Mouse (Mus musculus): ENCODE measurements at regions not wholly inside any gene's neighbourhood (a gene's known extent, or its start where the extent isn't known, plus 50 kb on each side); places are given as distances from the start of the nearest gene placed in this dataset.

DNA sequence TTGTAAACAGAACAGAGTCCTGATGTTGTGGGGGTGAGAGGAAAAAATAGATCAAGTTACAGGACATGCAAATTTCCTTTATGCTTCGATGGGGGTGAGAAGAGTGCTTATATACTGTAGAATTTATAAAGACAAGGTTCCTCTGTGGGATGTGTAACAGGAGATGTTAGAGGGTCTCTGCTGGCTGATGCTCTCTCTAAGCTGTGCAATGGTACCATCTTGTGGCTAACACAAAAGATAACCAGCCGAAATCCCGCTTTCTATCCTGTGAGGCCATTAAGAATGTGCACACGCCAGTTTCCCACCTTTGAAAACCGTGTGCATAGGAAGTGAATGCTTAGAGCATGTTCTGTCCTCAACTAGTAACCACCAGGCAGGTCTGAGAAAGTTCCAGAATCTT lies 66.6 kb upstream of the Slc1a1 start:
- H3K4me1 ChIP-seq (ENCODE audit: control insufficient read depth, insufficient read depth, low read length), result no peaks in the 10 kb centered on the region; the same call in 1 of the 2 replicates
- H3K27ac ChIP-seq (ENCODE audit: control insufficient read depth, insufficient read depth, low read depth, low read length, poor library complexity), result no peak overlapping the region
- no peak for TF ChIP-seq CTCF (IDR thresholded peaks at IDR 0.05; ENCODE audit: control insufficient read depth, insufficient read depth, low read length)
- no peak for TF ChIP-seq POLR2A (IDR thresholded peaks at IDR 0.05; ENCODE audit: borderline replicate concordance, control insufficient read depth, low read depth, low read length)
- H3K4me3 ChIP-seq (replicated peaks; ENCODE audit: control insufficient read depth, low read depth, low read length), result no peak overlapping the region
- 63% methylated on average over 5 of the region's 5 CpGs for WGBS

DNA sequence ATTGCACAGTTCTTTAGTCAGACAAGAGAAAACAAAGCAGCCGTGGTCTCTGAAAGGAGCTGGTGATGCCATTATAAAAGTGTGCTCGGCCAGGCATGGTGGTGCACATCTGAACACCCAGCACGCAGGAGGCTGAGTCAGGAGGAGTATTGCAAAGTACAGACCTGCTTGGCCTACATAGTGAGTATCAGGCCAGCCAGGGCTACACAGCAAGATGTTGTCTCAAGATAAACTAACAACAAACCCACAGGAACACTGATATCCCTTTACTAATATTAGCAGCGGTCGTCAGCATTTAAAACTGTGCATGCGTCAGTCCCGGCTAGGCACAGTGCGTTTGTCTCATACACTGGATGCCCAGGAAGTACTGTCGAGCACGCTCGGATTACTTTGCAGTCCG lies 64.4 kb upstream of the Slc1a1 start:
- TF ChIP-seq POLR2A (IDR thresholded peaks at IDR 0.05; ENCODE audit: borderline replicate concordance, control insufficient read depth, low read depth, low read length), result no peak
- no peak for TF ChIP-seq CTCF (IDR thresholded peaks at IDR 0.05; ENCODE audit: control insufficient read depth, insufficient read depth, low read length)
- Histone ChIP-seq H3K4me3 (replicated peaks; ENCODE audit: control insufficient read depth, low read depth, low read length) (no peak overlapping the region), H3K27ac (ENCODE audit: control insufficient read depth, insufficient read depth, low read depth, low read length, poor library complexity) (no peak overlapping the region), H3K4me1 (ENCODE audit: control insufficient read depth, insufficient read depth, low read length) (no peaks in the 10 kb centered on the region; the same call in 1 of the 2 replicates)
- WGBS, result 62% methylated on average over 12 of the region's 12 CpGs

DNA sequence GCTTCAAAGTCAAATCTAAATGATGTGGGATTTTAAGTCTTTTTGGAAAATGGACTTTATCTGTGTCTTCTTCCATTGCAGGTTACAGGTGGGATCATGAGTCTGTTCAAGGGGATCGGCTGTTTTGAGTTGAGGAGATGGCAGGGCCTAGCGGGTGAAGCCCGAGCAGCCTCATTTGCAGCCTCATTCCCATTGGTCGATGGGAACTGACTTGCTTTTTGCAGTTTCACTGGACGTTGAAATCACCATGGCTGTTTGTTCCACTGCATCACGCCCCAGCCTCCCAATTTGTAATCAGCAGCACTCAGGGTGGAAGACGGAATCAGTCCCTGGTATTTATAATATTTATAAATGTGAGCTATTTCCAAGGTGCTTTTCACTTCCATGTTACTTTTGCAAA lies 63.0 kb upstream of the Slc1a1 start:
- TF ChIP-seq CTCF (IDR thresholded peaks at IDR 0.05; ENCODE audit: control insufficient read depth, insufficient read depth, low read length), result no peak
- no peak for TF ChIP-seq POLR2A (IDR thresholded peaks at IDR 0.05; ENCODE audit: borderline replicate concordance, control insufficient read depth, low read depth, low read length)
- Histone ChIP-seq H3K4me1 (ENCODE audit: control insufficient read depth, insufficient read depth, low read length) (no peaks in the 10 kb centered on the region; the same call in 1 of the 2 replicates), H3K27ac (ENCODE audit: control insufficient read depth, insufficient read depth, low read depth, low read length, poor library complexity) (no peak overlapping the region), H3K4me3 (replicated peaks; ENCODE audit: control insufficient read depth, low read depth, low read length) (no peak overlapping the region)
- WGBS, result 74% methylated on average over 7 of the region's 7 CpGs

DNA sequence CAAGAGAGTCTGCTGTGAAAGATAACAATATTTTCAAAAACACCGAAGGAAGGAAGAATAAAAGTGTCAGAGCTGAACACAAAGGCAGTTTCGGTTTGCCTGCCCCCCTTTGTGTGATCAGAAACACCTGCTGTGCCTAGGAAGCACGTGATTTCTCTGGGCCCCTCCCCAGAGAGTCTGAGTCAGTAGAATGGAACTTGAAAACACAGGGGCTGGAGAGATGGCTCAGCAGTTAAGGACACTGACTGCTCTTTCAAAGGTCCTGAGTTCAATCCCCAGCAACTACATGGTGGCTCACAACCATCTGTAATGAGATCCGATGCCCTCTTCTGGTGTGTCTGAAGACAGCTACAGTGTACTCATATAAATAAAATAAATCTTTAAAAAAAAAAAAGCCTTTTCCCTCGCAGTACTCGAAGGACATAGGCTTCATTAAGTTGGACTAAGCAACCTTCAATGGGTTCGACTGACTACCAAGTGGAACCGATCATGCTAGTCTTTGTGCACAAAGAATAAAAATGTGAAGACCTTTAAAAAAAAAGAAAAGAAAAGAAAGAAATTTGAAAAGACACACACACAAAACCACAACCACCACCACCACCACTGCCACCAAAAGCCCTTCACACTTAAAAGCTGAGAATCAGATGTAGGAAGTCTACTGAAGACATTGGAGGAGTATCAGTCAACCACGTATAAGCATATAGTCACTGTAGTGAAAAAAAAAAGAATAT lies 61.8 kb upstream of the Slc1a1 start:
- Histone ChIP-seq H3K4me3 (replicated peaks; ENCODE audit: control insufficient read depth, low read depth, low read length) (no peak overlapping the region), H3K4me1 (ENCODE audit: control insufficient read depth, insufficient read depth, low read length) (peaks cover 1% of the 10 kb centered on the region; the same call in 1 of the 2 replicates), H3K27ac (ENCODE audit: control insufficient read depth, insufficient read depth, low read depth, low read length, poor library complexity) (no peak overlapping the region)
- WGBS, result 48% methylated on average over 9 of the region's 9 CpGs
- no peak for TF ChIP-seq POLR2A (IDR thresholded peaks at IDR 0.05; ENCODE audit: borderline replicate concordance, control insufficient read depth, low read depth, low read length)
- no peak for TF ChIP-seq CTCF (IDR thresholded peaks at IDR 0.05; ENCODE audit: control insufficient read depth, insufficient read depth, low read length)

DNA sequence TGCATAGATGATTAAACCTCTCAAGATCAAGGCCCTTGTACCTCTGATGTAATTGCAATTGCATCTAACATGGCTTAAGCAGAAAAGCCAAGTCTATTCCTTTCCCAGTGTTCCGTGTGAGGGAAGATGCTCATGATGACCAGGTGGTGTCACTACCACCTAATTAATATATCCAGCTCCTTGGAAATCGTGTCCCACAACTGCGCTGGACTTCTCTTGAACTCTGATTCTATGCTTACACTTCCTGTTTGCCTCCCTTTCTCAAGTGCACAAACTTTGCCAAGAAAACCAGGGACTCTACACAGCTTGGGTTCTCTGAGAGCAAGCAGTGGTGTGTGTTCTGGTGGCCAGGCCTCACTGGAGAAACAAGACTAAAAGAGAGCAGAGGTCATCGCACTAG lies 58.0 kb upstream of the Slc1a1 start:
- Histone ChIP-seq H3K27ac (ENCODE audit: control insufficient read depth, insufficient read depth, low read depth, low read length, poor library complexity) (no peak overlapping the region), H3K4me1 (ENCODE audit: control insufficient read depth, insufficient read depth, low read length) (peaks cover 1% of the 10 kb centered on the region), H3K4me3 (replicated peaks; ENCODE audit: control insufficient read depth, low read depth, low read length) (no peak overlapping the region)
- TF ChIP-seq POLR2A (IDR thresholded peaks at IDR 0.05; ENCODE audit: borderline replicate concordance, control insufficient read depth, low read depth, low read length) (no peak), CTCF (IDR thresholded peaks at IDR 0.05; ENCODE audit: control insufficient read depth, insufficient read depth, low read length) (no peak)
- 56% methylated on average over 4 of the region's 4 CpGs for WGBS

DNA sequence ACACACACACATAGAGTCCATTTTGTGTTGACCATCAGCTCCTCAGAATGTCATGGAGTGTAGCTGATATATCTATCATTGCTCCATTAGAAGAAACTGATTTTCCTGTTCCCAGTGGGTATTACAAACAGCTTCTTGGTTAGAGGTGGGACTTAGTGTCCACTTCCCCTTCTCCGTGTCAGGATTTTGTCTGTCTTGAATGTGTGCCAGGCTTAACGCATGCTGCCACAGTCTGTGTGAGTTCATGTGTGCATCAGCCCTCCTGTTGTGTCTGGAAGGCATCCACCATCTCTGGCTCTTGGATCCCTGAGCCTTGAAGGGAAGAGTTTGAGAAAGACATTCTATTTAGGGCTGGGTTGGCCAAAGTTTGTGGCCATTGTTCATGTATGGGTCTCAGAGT lies 57.2 kb upstream of the Slc1a1 start:
- no peak overlapping the region for H3K27ac ChIP-seq (ENCODE audit: control insufficient read depth, insufficient read depth, low read depth, low read length, poor library complexity)
- 6% methylated on average over 2 of the region's 2 CpGs for WGBS
- H3K4me3 ChIP-seq (replicated peaks; ENCODE audit: control insufficient read depth, low read depth, low read length), result no peak overlapping the region
- peaks cover 1% of the 10 kb centered on the region for H3K4me1 ChIP-seq (ENCODE audit: control insufficient read depth, insufficient read depth, low read length)
- TF ChIP-seq CTCF (IDR thresholded peaks at IDR 0.05; ENCODE audit: control insufficient read depth, insufficient read depth, low read length), result no peak
- TF ChIP-seq POLR2A (IDR thresholded peaks at IDR 0.05; ENCODE audit: borderline replicate concordance, control insufficient read depth, low read depth, low read length), result no peak

DNA sequence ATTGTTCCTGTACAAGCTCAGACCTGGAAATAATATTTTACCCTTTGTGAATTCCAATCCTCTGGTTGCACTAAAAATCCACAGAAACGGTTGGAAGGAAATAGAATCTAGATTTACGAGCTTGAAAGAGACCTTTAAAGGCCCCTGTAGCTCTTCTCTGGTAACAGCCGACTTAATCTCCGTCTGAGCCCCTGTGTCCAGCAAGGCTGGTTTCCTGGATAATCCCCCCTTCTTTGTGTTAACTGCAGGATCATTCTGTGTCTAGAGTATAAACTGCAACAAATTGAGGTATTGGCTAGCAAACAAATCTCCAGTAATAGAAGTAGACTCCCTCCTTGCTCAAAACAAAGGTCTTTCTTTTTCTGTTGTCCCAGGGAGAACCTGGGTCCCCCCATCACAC lies 56.5 kb upstream of the Slc1a1 start:
- no peak for TF ChIP-seq CTCF (IDR thresholded peaks at IDR 0.05; ENCODE audit: control insufficient read depth, insufficient read depth, low read length)
- no peak for TF ChIP-seq POLR2A (IDR thresholded peaks at IDR 0.05; ENCODE audit: borderline replicate concordance, control insufficient read depth, low read depth, low read length)
- Histone ChIP-seq H3K27ac (ENCODE audit: control insufficient read depth, insufficient read depth, low read depth, low read length, poor library complexity) (no peak overlapping the region), H3K4me3 (replicated peaks; ENCODE audit: control insufficient read depth, low read depth, low read length) (no peak overlapping the region), H3K4me1 (ENCODE audit: control insufficient read depth, insufficient read depth, low read length) (peaks cover 1% of the 10 kb centered on the region)
- 53% methylated on average over 4 of the region's 4 CpGs for WGBS

DNA sequence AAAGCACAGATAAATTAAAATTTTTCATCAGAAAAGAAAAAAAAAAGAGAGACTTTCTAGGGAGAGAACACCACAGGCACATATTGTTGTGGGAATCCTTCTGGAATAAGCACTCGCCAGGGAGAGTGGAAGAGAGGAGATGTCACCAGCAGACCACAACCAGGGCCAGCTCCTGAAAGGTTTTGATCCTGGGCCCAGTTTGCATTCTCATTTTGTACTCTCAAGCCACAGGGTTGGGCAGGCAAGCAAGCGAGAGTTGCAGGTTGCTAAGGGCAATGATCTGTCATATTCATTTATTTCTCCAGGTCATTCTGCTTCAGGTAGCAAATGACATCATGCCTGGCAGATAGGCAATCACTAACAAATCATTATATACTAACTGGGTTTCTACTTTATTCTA lies 52.9 kb upstream of the Slc1a1 start:
- Histone ChIP-seq H3K4me1 (ENCODE audit: control insufficient read depth, insufficient read depth, low read length) (peaks cover 1% of the 10 kb centered on the region), H3K4me3 (replicated peaks; ENCODE audit: control insufficient read depth, low read depth, low read length) (no peak overlapping the region), H3K27ac (ENCODE audit: control insufficient read depth, insufficient read depth, low read depth, low read length, poor library complexity) (no peak overlapping the region)
- no peak for TF ChIP-seq CTCF (IDR thresholded peaks at IDR 0.05; ENCODE audit: control insufficient read depth, insufficient read depth, low read length)
- TF ChIP-seq POLR2A (IDR thresholded peaks at IDR 0.05; ENCODE audit: borderline replicate concordance, control insufficient read depth, low read depth, low read length), result no peak
- WGBS, result 70% methylated on average over 2 of the region's 2 CpGs

All from bone marrow, adult 2 months (tissue).